Mouse (Mus musculus): ENCODE data around the gene Ttc21a. TPM values are rescaled to one million over a fixed set of nuclear protein-coding genes. Genes with fewer than 3 reads are reported as not detected.

Gene Ttc21a
- polyA plus RNA-seq (2014; fragmentation: Illumina TruSeq; extraction: RNeasy Lipid Tissue Mini Kit (QIAGEN cat#74804); ENCODE audit: low read depth, low replicate concordance), result not detected

DNA sequence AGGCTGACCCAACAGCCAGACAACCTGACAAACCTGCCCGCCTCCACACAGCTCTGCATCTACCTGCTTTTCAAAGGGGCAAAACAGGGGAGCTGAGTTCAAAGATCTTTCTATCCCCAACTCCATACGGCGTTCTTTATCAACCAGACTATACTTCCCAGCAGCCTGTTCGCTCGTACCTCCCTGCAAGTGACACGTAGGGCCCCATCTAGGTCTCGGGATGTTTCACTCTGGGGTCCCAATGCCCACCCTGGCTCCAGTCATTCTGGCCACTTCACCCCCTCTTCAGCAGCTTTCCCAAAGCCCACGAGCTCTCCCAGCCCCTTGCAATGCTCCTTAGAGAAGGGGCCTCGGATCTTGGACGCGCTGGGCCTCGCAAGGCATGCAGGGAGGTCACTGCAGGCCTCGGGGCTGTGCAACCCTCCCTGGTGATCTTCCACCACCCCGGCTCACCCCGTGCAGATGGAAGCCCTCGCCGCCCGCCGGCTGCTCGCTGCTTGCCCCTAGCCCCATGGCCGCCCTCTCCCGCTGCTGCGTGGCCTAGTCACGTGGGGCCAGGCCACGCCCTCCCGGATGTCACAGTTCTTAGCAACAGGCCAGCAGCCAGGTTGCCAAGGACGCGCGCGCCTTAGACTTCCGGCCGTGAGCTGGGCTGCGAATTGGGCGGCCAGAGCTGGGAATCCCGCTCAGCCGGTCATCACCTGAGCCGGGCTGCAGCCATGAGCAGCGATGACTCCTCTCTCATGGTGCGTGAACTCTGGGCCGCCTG, at the start of gene Ttc21a, which contains the start of gene Gorasp1:
Gene Ttc21a (plus strand): TSS at position 602 of the 769 bp plus-strand sequence.
Gene Gorasp1 (minus strand): TSS at position 561 of the 769 bp plus-strand sequence.

DNA sequence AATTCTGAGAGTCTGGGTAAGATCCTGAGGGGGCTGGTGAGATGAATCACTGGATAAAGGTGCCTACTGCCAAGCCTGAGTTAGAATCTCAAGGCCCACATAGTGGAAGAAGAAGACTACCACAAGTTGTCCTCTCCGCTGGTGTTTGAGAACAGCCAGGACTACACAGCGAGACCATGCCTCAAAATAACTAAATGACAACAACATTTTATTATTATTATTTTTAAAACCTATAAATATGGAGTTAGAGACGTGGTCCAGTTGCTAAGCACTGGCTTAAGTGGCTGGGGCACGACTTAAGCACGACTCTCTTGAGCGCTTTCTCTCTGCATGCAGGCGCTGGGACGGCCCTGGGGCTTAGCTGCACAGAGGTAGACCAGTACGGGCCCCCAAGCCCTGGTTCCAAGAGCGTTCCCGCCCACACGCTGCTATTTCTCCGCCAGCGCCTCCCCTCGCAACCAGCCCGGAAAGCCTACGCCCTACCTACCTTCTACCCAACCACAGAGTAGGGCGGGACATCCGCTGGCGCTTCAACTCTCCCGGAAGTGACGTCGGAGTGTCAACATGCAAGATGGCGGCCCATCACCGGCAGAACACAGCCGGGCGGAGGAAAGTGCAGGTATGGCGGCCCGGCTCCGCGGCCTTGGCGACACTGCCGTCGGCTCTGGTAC, 42.9 kb upstream of the Ttc21a start, which contains the start of gene Wdr48:
Gene Wdr48 (plus strand): TSS at position 540 of the 671 bp plus-strand sequence.

GRCm38 (mm10) chr9:119984536-119985011, 47.2 kb downstream of the Ttc21a start, which contains the start of gene Csrnp1:
Csrnp1 (minus strand) TSS chr9:119984658.

Other genes with a start within 250 kb of the Ttc21a start
- not detected for gene Scn10a, start 218.3 kb upstream of the Ttc21a start, polyA plus RNA-seq (2014; fragmentation: Illumina TruSeq; extraction: RNeasy Lipid Tissue Mini Kit (QIAGEN cat#74804); ENCODE audit: low read depth, low replicate concordance)
- gene Scn11a, start 112.2 kb upstream of the Ttc21a start, polyA plus RNA-seq (2014; fragmentation: Illumina TruSeq; extraction: RNeasy Lipid Tissue Mini Kit (QIAGEN cat#74804); ENCODE audit: low read depth, low replicate concordance), result not detected
- 66.4 TPM for gene Wdr48, start 42.7 kb upstream of the Ttc21a start, polyA plus RNA-seq (2014; fragmentation: Illumina TruSeq; extraction: RNeasy Lipid Tissue Mini Kit (QIAGEN cat#74804); ENCODE audit: low read depth, low replicate concordance)
- 5.4 TPM for gene Gorasp1, start within 50 bp of the Ttc21a start, polyA plus RNA-seq (2014; fragmentation: Illumina TruSeq; extraction: RNeasy Lipid Tissue Mini Kit (QIAGEN cat#74804); ENCODE audit: low read depth, low replicate concordance)
- not detected for gene Csrnp1, start 47.1 kb downstream of the Ttc21a start, polyA plus RNA-seq (2014; fragmentation: Illumina TruSeq; extraction: RNeasy Lipid Tissue Mini Kit (QIAGEN cat#74804); ENCODE audit: low read depth, low replicate concordance)
- gene Xirp1, start 86.0 kb downstream of the Ttc21a start, polyA plus RNA-seq (2014; fragmentation: Illumina TruSeq; extraction: RNeasy Lipid Tissue Mini Kit (QIAGEN cat#74804); ENCODE audit: low read depth, low replicate concordance), result not detected
- 9.1 TPM for gene Cx3cr1, start 132.3 kb downstream of the Ttc21a start, polyA plus RNA-seq (2014; fragmentation: Illumina TruSeq; extraction: RNeasy Lipid Tissue Mini Kit (QIAGEN cat#74804); ENCODE audit: low read depth, low replicate concordance)
- gene Ccr8, start 154.5 kb downstream of the Ttc21a start, polyA plus RNA-seq (2014; fragmentation: Illumina TruSeq; extraction: RNeasy Lipid Tissue Mini Kit (QIAGEN cat#74804); ENCODE audit: low read depth, low replicate concordance), result not detected
- 3.2 TPM for gene Slc25a38, start 172.8 kb downstream of the Ttc21a start, polyA plus RNA-seq (2014; fragmentation: Illumina TruSeq; extraction: RNeasy Lipid Tissue Mini Kit (QIAGEN cat#74804); ENCODE audit: low read depth, low replicate concordance)
- 79.8 TPM for gene Rpsa, start 190.1 kb downstream of the Ttc21a start, polyA plus RNA-seq (2014; fragmentation: Illumina TruSeq; extraction: RNeasy Lipid Tissue Mini Kit (QIAGEN cat#74804); ENCODE audit: low read depth, low replicate concordance)
- not detected for gene Mobp, start 212.1 kb downstream of the Ttc21a start, polyA plus RNA-seq (2014; fragmentation: Illumina TruSeq; extraction: RNeasy Lipid Tissue Mini Kit (QIAGEN cat#74804); ENCODE audit: low read depth, low replicate concordance)

All from adrenal gland, adult 10 weeks (tissue).